In the genomic region with DNA sequence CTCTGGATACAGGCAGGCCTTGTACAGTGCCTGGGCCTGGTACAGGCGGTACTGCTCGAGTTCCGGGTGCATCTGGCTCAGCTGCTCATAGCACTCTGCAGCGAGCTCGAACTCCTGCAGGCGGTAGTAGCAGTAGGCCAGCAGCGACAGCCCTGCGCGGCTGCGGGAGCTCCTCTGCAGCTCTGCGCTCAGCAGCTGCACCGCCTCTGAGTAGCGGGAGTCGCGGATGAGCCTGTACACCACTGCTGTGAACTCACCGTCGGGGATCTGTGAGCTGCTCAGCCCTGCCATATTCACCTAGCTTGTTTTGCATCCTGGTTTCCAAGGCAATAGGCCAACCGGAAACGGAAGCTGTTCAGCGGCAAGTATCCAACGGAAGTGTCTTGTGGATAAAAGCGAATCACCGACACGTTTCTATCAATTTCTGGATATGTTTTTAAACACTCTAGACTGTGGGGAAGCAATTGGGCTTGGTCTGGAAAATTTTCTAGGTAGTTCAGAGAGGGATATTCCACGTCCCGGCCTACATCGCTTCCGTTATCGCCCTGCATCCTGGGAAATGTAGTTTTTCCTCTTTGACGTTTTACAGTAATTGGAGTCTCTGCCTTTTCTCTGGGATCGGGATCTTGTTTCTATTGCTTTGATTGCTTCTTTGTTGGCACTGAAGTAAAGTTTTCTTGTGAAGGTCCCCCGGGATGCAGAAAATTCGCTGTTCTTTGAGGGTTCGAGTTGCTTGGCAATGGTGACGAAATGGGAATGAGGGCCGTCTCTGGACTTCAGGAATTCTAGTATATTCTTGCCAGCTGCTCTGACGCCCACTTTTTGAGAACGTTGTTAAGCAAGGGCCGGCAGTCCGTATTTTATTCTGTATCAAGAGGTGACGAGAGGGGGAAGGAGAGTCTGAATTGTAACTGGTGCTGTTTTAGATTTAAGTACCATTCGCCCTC, we compare ENCODE assay signal across 8 mouse cellular contexts. TPM values are rescaled to one million over a fixed set of nuclear protein-coding genes. Genes with fewer than 3 reads are reported as not detected.
DNase-seq lines count a peak whose midpoint lies in the region; ATAC-seq and TF ChIP-seq lines count a peak whose summit lies in the region.

A gene (minus strand): TSS at position 469 of the 947 bp plus-strand sequence.

- H3K9me3 ChIP-seq in hindbrain, postnatal 0 days (ENCODE audit: low read length) = no peaks in the 10 kb centered on the region

- H3K27me3 ChIP-seq in hindbrain, postnatal 0 days (ENCODE audit: insufficient read depth, low read length) = no peaks in the 10 kb centered on the region

- 4% methylated on average over 33 of the region's 42 CpGs for WGBS in hindbrain, postnatal 0 days

- peak; percentile 59 to 61 for DNase-seq in gastrocnemius, adult 8-10 months (ENCODE audit: low spot score in 2 of 2)
- DNase-seq in hindbrain, postnatal 0 days (ENCODE audit: low spot score) = peak; percentile 92
- DNase-seq in left cerebral cortex, adult 18-20 months (ENCODE audit: low spot score in 2 of 2) = peak; percentile 73 to 79
- DNase-seq in lung, postnatal 4 days = peak; percentile 76 to 83
- peak; percentile 94 for DNase-seq in retina, postnatal 1 day
- DNase-seq in urinary bladder, adult 18-20 months (ENCODE audit: low spot score in 2 of 2) = peak; percentile 57 to 71

- peak; percentile 99 for ATAC-seq in activated CD4-positive, CD25-positive, alpha-beta regulatory T cell, adult 4 months
- ATAC-seq in hindbrain, postnatal 0 days = peak; percentile 93

- H3K4me2 ChIP-seq in hindbrain, postnatal 0 days (ENCODE audit: low read depth, low read length) = peak within 1 kb of the TSS; percentile 75

- TF ChIP-seq POLR2A in cortical plate, adult 2 months (IDR thresholded peaks at IDR 0.05; ENCODE audit: extremely low read depth, insufficient read depth, low read length) = peak; percentile 45; the same call in 1 of the 2 replicates

- peak within 1 kb of the TSS; percentile 58 for H3K9ac ChIP-seq in hindbrain, postnatal 0 days (replicated peaks; ENCODE audit: low read length)

- H3K36me3 ChIP-seq in hindbrain, postnatal 0 days (ENCODE audit: insufficient read depth, low read length) = no peaks in the 10 kb centered on the region

- H3K4me1 ChIP-seq in cortical plate, adult 2 months (ENCODE audit: control insufficient read depth, insufficient read depth, low read length) = no peaks in the 10 kb centered on the region
- H3K4me1 ChIP-seq in hindbrain, postnatal 0 days (ENCODE audit: insufficient read depth, low read length) = no peaks in the 10 kb centered on the region

- TF ChIP-seq CTCF in cortical plate, adult 2 months (IDR thresholded peaks at IDR 0.05; ENCODE audit: extremely low read depth, insufficient read depth, low read length) = no peak
- TF ChIP-seq CTCF in hindbrain, postnatal 0 days (IDR thresholded peaks at IDR 0.05; ENCODE audit: low read depth) = no peak

- H3K4me3 ChIP-seq in cortical plate, adult 2 months (ENCODE audit: insufficient read depth, low read length) = peak within 1 kb of the TSS; percentile 59
- H3K4me3 ChIP-seq in hindbrain, postnatal 0 days (ENCODE audit: low read length) = peak within 1 kb of the TSS; percentile 55

- peak within 1 kb of the TSS; percentile 88 for H3K27ac ChIP-seq in cortical plate, adult 2 months (ENCODE audit: insufficient read depth, low read length)
- H3K27ac ChIP-seq in hindbrain, postnatal 0 days = peak within 1 kb of the TSS; percentile 86

RNA-seq across cellular contexts. Expression of the gene that starts here (rescaled TPM):
- 1 to 10 TPM in 1 of 2 experiments, under 1 TPM in 1; 0.52 to 1.5 TPM for polyA plus RNA-seq in activated CD4-positive, CD25-positive, alpha-beta regulatory T cell, adult 4 months (2017; shearing (Covaris generic))
- 9.6 and 10.6 TPM in 2 replicates for polyA plus RNA-seq in cortical plate, adult 2 months (2012; rRNA removed)
- 1 to 10 TPM; 2.7 to 3.9 (median 3.2) TPM for total RNA-seq in gastrocnemius, adult 8-10 months (2022)
- 30.9 and 33.9 TPM in 2 replicates for total RNA-seq in hindbrain, postnatal 0 days (2014; rRNA removed)
- polyA plus RNA-seq in hindbrain, postnatal 0 days (2015; fragmentation: Nextera tagmentation; extraction: Ambion mirVana) = 16.3 and 19.2 TPM in 2 replicates
- total RNA-seq in left cerebral cortex, adult 18-20 months (2021) = 10 to 100 TPM; 11.1 to 12.4 TPM

Comparison
In these comparisons a context has a peak if more than half of its experiments do, and no peak if none do; other contexts are left out.
1. Peak in every context shown above with its lines: DNase-seq, ATAC-seq, H3K4me3 ChIP-seq and H3K27ac ChIP-seq.